Mouse (Mus musculus) kidney, adult 2 months (tissue): Measurements from ENCODE around the gene Psmc3.

Experiments
- CTCF ChIP-seq: fragments of 200-500 bp; conservative IDR thresholded peaks from 2 replicates; pipeline ENCODE4 v1.5.1; 2011; ENCODE audit warnings: low read depth, mild to moderate bottlenecking, control low read depth, low read length, moderate library complexity, mixed read lengths; ENCODE audit not compliant: insufficient read depth, insufficient read length
- POLR2A ChIP-seq: fragments of 200-500 bp; IDR thresholded peaks from one replicate; pipeline ENCODE4 v1.6.1; 2011; ENCODE audit warnings: low read depth, low read length, control low read depth

- TF ChIP-seq CTCF (no peak), POLR2A (no peak)
Observed at GRCm38 (mm10) chr2:91112491-91112890, 58.7 kb downstream of the Psmc3 start.
